Mouse (Mus musculus): Measurements from ENCODE around the gene Fgfr2.

DNA sequence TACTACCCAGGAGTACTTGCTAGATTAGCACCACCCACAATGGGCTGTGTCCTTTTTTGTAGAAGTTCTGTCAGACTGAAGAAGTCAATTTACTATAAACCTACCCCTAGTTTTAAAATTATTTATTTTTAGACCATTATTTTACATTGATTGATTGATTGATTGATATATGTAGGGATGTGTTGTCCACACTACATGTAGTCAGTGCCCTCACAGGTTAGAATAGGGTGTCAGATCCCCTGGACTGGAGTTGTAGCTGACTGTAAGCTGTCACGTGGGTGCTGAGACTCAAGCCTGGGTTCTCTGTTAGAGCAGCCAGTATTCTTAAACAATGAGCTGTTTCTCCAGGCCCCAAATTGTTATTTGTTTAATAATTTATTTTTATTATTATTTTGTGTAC lies 229.8 kb downstream of the Fgfr2 start:
- TF ChIP-seq USF1 (IDR thresholded peaks at IDR 0.05; ENCODE audit: low read depth) (no peak), POLR2A (IDR thresholded peaks at IDR 0.05; ENCODE audit: insufficient read length, low read depth) (no peak), MAX (IDR thresholded peaks at IDR 0.05; ENCODE audit: low read depth) (no peak), E2F4 (IDR thresholded peaks at IDR 0.05; ENCODE audit: insufficient read depth) (no peak), TCF12 (IDR thresholded peaks at IDR 0.05; ENCODE audit: insufficient read depth, poor library complexity, severe bottlenecking) (no peak), POLR2AphosphoS2 (IDR thresholded peaks at IDR 0.05; ENCODE audit: insufficient read length, low read depth) (no peak), MYOG (IDR thresholded peaks at IDR 0.05; ENCODE audit: control insufficient read depth in 1 of 3, insufficient read depth in 1 of 3, insufficient read length in 2 of 3, low read depth in 2 of 3) (no peak), MYOD1 (IDR thresholded peaks at IDR 0.05; ENCODE audit: control insufficient read depth in 1 of 3, insufficient read length in 2 of 3, low read depth in 2 of 3) (no peak)
